Mouse (Mus musculus): ENCODE measurements around the gene Syt17. TPM values are rescaled to one million over a fixed set of nuclear protein-coding genes. Genes with fewer than 3 reads are reported as not detected.

Gene Syt17
- polyA plus RNA-seq (2014; fragmentation: Illumina TruSeq; extraction: RNeasy Lipid Tissue Mini Kit (QIAGEN cat#74804); ENCODE audit: insufficient read depth, low read depth, low replicate concordance) = 3.3 TPM

GRCm38 (mm10) chr7:118448134-118448967 is at the start of gene Syt17:
Gene Syt17, minus strand, starts transcription at chr7:118448222.

GRCm38 (mm10) chr7:118491431-118492147 is 43.6 kb upstream of the Syt17 start, which contains the start of gene Itpripl2:
Gene Itpripl2, minus strand, starts transcription at chr7:118491975.

Other genes starting within 250 kb of the Syt17 start
- gene Smg1, start 204.6 kb downstream of the Syt17 start, polyA plus RNA-seq (2014; fragmentation: Illumina TruSeq; extraction: RNeasy Lipid Tissue Mini Kit (QIAGEN cat#74804); ENCODE audit: insufficient read depth, low read depth, low replicate concordance) = 6.3 TPM
- gene Itpripl2, start 43.8 kb upstream of the Syt17 start, polyA plus RNA-seq (2014; fragmentation: Illumina TruSeq; extraction: RNeasy Lipid Tissue Mini Kit (QIAGEN cat#74804); ENCODE audit: insufficient read depth, low read depth, low replicate concordance) = 27.8 TPM
- gene Coq7, start 85.1 kb upstream of the Syt17 start, polyA plus RNA-seq (2014; fragmentation: Illumina TruSeq; extraction: RNeasy Lipid Tissue Mini Kit (QIAGEN cat#74804); ENCODE audit: insufficient read depth, low read depth, low replicate concordance) = 31.3 TPM
- gene Tmc7, start 136.5 kb upstream of the Syt17 start, polyA plus RNA-seq (2014; fragmentation: Illumina TruSeq; extraction: RNeasy Lipid Tissue Mini Kit (QIAGEN cat#74804); ENCODE audit: insufficient read depth, low read depth, low replicate concordance) = 0.28 TPM
- 0.42 TPM for gene Tmc5, start 149.1 kb upstream of the Syt17 start, polyA plus RNA-seq (2014; fragmentation: Illumina TruSeq; extraction: RNeasy Lipid Tissue Mini Kit (QIAGEN cat#74804); ENCODE audit: insufficient read depth, low read depth, low replicate concordance)